Mouse (Mus musculus): ENCODE data around the gene Lmntd1.

DNA sequence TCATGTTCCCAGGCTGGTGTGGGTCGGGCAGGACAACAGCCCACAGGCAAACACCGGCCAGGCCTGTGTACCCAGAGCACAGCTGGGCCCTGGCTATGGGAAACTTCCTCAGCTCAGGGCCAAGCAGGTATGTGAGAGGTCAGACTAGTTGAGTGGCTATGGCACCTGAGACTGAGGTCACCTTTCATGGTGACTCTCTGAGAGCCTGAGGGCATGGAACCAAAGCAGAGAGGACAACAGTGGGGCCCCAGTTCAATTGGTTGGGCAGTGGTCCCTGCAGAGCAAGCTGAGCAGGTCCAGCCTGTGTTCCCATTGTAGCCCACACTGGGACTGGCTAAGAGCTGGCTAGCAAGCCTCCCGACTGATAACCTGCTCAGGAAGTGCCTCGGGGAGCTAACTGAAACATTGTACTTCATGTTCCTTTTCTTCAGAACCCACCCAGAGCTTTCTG, 135.3 kb downstream of the Lmntd1 start:
- no peak for TF ChIP-seq POLR2A (IDR thresholded peaks at IDR 0.05; ENCODE audit: low read depth, low read length)
- no peak for TF ChIP-seq CTCF (IDR thresholded peaks at IDR 0.05; ENCODE audit: extremely low read depth, insufficient read depth, insufficient read length, insufficient replicate concordance)
